Mouse (Mus musculus) kidney, adult 8-10 months (tissue): Measurements from ENCODE around the gene C1qb.
A peak's percentile ranks its signal among the peaks of the same experiment; 100 is the strongest.

Source experiments
- DNase-seq, 2 experiments: peaks; one replicate each; pipeline ENCODE4 v3.0.0; 2022

Gene C1qb

DNA sequence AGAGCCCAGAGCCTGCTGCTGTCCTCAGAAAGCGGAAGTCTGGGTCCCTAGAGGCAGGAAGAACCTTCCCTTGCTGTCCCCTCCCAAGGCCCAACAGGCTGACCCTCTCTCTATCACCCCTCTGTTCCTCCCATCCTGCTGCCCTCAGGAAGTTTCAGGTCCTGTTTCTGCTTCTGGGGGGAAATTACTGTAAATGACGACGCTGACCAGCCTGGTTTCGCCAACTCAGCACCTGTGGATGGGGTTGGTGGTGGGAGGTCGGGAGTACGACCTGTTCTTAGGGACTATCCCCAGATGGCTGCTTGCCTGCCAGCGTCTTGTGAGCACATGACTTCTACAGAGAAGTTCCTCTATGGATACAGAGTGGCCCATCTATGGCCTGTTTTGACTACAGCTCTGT lies at the start of gene C1qb:
Gene C1qb (minus strand): TSS at position 87 of the 400 bp plus-strand sequence.
- DNase-seq = no peak

- no peak for DNase-seq
These were observed 49.0 kb upstream of the C1qb start for GRCm38 (mm10) chr4:136934746-136935613.

DNA sequence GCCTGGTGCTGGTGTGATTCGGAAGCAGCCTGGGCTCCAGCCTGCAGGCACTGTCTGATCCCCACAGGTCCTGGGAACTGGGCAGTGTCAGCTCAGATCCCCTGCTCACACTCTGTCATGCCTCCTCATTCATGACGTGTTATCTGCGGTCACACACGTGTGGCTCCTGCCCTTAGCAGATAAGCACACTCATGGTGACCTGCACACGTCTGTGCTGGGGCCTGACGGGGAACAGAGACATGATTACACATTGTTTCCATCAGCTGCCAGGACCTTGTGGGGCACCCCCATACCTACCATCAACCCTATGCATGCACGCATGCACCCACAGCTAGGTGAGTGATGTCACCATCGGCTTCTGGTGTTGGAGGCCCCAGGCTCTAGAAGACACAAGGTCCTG lies 44.5 kb upstream of the C1qb start:
- no peak for DNase-seq

DNA sequence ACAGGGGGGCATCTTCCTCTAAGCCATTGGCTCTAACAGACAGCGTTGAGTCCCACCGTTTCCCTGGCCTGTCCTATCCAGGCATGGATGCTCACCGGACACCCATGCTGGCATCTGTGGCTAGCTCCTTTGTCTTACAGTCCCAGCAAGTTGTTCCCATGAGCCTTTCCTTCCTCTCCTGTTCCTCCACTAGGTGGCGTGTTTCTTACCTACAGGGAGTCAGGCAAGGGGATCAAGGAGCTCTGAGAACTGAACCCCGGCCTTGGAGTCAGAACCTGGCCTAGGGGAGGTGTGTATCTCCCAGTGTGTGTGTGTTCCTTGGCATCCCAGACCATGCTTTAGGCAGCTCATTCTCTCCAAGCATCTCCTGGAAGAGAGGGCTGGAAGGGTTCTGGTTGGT lies 42.9 kb upstream of the C1qb start:
- peak; percentile 14 to 30 for DNase-seq

DNA sequence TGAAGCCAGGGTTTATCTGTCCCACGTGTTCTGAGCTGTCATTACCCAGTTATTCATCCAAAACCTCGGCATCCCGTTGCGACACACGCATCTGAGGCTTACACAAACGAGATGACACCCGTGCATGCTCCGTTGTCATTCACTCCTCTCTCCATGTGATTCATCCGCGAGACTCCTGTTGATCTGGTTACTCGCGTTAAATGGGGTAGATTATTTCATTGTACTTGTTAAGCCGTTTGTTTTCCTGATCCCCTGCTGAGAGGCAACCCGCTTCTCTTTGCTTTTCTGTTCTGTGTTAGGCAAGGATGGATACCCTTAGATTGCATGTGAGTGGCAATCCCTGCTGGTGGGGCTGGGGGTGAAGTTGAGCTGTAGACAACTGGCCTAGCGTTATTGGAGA lies 39.8 kb upstream of the C1qb start:
- no peak for DNase-seq

GRCm38 (mm10) chr4:136924529-136924928 lies 38.5 kb upstream of the C1qb start:
- peak; percentile 34 to 74 for DNase-seq

- no peak for DNase-seq
These were observed 33.5 kb upstream of the C1qb start for GRCm38 (mm10) chr4:136919526-136919925.

GRCm38 (mm10) chr4:136918834-136919233 lies 32.8 kb upstream of the C1qb start:
- DNase-seq = no peak

GRCm38 (mm10) chr4:136917165-136917524 lies 31.2 kb upstream of the C1qb start:
- no peak for DNase-seq

- no peak for DNase-seq
These were observed 30.6 kb upstream of the C1qb start for GRCm38 (mm10) chr4:136916359-136917164.

DNA sequence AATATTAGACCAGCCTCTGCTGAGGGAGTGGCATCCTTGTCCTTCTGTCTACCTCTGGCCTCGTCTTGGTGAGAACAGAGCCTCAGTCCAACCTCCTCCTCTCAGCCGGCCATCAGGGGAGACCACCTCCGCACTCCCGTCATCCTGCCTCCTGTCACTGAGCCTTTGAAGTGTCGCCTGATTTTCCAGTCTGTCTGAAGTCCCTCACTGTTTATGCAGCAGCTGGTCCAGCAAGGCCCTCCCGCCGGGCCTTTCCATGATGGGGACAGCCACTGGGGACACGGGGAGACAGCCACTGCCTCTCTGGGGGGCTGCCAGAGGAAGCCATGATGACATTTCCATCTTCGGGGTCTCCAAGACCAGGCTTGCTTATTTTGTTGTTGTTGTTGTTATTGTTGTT lies 26.9 kb upstream of the C1qb start:
- DNase-seq = no peak

DNA sequence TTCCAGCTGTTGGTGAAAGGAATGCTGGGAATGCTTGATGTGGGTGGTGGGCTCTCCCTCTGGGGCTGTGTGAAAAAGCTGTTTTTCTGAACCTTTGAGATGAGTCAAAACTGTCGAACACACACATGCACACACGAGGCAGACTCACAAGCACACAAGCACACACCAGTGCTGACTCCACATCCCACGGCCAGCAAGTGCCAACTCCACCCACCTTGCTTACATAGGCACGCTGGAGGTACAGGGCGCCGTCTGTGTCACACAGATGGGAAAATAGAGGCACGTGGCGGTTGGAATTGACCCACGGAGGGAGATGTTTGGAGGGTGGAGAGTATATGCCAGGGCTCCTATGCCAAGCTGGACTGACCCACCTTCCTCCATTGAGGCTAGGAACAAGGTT lies 25.8 kb upstream of the C1qb start:
- no peak for DNase-seq

DNA sequence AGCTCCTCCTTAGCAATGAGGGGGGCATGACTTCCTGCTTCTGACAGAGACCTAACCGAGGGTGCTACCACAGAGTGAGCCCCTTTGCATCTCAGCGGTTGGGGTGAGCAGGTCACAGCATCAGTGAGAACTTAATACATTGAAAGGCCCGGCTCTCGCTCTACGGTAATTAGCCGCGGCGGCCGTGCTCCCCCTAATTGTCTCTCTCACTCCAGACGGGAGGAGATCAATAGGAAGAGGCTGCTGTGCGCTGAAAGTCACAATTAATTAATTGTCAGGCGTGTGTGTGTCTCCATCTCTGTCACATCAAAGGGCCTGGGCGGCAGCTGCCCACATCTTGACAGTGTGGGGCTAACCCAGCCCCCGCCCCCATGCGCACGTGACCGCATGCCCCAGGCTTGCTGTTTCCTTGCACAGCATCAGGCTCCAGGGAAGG lies 25.2 kb upstream of the C1qb start:
- no peak for DNase-seq

DNA sequence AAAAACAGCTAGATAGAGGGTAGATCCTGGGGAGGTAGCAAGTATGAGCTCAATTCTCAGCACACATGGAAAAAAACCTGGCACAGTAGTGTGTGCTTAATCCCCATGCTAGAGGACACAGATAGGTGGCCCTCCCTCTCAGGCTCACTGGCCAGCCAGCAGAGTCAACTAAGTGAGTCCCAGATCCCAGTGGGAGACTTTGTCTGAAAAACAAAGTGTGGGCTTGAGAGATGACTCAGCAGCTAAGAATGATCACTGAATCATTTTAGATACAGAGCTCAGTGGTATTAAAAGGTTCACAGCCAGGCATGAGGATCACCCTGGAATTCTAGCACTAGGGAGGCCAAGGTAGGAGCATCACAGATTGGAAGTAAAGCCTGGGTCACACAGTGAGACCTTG lies 21.8 kb upstream of the C1qb start:
- no peak for DNase-seq

GRCm38 (mm10) chr4:136907033-136907432 lies 21.0 kb upstream of the C1qb start:
- DNase-seq = peak; percentile 15 to 42

DNA sequence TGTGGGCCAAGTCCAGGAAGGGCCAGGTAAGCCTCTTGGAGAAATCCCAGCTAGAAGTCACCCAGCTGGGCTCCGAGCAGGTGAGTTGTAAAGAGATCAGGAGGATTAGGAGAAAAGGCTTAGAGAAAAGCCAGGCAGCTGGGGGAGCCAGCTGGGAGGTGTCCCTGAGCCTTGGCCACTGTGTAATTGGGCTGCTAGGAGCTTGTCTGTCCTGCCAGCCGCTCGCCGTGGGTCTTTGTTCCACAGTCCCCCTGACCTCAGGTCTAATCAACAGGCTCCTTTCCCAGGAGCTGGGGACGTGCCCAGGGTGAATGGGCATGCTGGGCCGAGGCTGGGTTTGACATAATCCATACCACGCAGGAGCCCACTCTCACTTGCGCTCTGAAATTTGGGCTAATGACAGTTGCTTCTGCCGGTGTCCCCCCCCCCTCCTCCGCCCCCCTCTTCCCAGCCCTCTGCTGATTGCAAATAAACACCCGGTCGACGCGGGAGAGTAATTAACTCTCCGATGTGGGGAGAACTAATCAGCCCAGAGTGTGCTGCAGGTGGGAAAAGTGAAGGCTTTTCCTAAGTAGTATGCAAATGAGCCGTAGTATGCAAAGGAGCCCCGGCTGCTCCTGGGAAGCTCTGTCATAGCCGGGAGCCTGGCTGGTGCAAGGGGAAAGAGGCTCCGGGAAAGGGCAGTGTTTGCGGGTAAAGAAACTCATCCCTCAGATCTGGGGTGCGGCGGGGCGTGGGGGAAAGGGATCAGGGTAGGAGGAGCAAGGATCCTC lies 19.0 kb upstream of the C1qb start:
- DNase-seq = no peak

- no peak for DNase-seq
These were observed 13.2 kb upstream of the C1qb start for GRCm38 (mm10) chr4:136899154-136899553.

DNA sequence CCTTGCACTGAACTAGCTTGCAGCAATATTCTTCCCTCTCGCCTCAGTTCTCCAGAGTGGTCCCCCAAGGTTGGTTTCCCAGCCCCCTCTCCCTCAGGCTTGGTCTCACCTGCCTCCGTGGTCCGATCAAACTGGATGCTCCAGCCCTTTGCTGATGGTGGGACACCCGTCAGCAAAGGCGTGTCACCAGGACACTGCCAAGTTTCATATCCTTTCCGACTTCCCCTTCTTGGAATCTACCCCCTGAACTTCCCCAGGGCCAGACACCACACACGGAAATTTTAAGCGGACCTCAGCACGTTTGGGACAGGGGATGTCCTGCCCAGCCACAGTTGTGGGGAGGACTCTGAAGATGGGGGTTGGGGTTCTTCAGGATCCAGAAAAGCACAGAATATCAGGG lies 12.7 kb upstream of the C1qb start, which contains the start of gene C1qa:
Gene C1qa (minus strand): TSS at position 167 of the 400 bp plus-strand sequence.
- DNase-seq = no peak

DNA sequence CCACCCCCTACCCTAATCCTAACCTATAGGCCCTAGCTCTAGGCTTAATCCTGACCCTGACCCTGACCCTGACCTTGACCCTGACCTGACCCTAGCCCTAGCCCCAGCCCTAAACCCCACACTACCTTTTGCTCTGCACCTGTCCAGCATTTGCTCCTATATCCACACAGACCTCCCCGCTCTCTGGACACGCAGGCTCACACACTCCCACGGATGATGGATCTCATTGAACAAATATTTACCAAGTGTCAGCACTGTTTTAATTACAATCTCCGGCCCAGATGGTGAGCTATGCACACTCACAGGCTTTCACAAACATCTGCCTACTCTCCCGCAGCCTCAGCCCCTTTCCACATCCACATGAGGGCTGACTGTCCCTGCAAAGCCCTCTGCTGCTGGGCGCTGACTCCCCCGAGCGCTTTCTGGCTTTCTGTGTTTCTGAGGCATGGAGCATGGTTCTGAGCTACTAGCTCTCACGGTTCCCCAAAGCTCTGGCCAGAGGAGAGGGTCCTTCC lies 12.2 kb upstream of the C1qb start:
- DNase-seq = no peak

DNA sequence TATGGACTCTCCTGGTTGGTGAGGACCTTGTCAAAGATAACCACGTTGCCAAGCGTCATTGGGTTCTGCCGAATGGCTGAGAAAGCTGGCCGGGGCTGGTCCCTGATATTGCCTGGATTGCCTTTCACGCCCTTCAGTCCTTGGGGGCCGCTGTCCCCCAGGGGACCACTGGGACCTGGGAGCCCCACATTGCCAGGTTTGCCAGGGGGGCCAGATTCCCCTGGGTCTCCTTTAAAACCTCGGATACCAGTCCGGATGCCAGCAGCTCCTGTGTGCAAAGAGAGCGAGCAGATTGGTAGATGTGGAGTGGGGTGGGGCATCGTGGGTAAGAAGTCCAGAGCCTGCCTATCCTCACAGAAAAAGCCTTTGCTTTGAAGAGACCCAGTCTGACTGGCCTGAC lies 10.5 kb upstream of the C1qb start:
- no peak for DNase-seq

- no peak for DNase-seq
These were observed 9.9 kb upstream of the C1qb start for GRCm38 (mm10) chr4:136895861-136896260.

DNA sequence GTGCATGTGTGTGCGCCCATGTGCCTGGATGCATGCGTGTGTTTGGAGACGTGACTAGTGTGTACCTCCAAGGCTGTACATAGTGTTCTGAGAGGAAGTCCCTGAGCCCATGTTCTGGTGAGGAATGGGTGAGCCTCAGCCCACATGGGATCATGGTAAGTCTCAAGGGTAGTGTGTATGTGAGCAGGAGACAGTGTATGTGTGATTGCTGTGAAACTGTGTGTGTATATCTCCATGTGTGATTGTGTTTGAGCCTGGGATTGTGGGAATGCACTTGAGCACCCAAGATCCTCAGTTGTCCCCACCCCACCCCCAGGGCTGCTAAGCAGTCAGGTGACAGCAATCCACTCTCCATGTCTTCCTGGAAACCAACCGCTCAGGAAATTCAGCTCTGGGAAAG lies 8.8 kb upstream of the C1qb start:
- DNase-seq = no peak
